Mouse (Mus musculus): ENCODE measurements around the gene Kcnq5. TPM values are rescaled to one million over a fixed set of nuclear protein-coding genes. Genes with fewer than 3 reads are reported as not detected.
"Not testable (repeated sequence)": the region's sequence is repeated elsewhere in the genome, so short reads cannot be mapped to it uniquely, and the experiment has no call there.

Kcnq5 gene
- polyA plus RNA-seq, 1 experiment from 2014 or later: 1.5 TPM

DNA sequence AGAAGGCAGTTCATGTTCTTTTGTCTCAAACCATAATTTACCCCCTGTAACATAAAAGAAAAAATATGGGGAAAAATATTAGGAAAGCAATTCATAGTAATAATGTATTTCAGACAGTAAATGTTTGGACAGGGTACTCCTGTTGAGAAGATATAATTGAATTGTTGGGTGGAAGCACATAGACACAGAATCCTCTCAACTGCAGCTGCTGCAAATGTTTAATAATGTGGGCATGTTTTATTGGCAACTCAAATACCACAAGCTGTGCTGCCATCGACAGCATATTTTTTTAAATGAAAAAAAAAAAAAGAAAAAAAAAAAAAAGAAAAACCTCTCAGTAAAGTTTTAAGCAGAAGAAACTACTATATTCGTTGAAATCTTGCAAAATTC lies 157.3 kb downstream of the Kcnq5 start:
- no peaks in the 10 kb centered on the region for H3K9me3 ChIP-seq (replicated peaks; ENCODE audit: control insufficient read depth, low read length)
- no peaks in the 10 kb centered on the region for H3K4me1 ChIP-seq (ENCODE audit: control insufficient read depth, insufficient read depth, low read length)
- no peaks in the 10 kb centered on the region for H3K36me3 ChIP-seq (ENCODE audit: control insufficient read depth, insufficient read depth, low read length)
- H3K4me2 ChIP-seq (ENCODE audit: low read depth, low read length): no peak overlapping the region
- H3K9ac ChIP-seq (ENCODE audit: low read length): no peak overlapping the region
- ATAC-seq (ENCODE audit: insufficient read depth, low FRiP score): no peak
- H3K27me3 ChIP-seq (ENCODE audit: control insufficient read depth, insufficient read depth, low read length): no peaks in the 10 kb centered on the region
- H3K4me3 ChIP-seq (replicated peaks; ENCODE audit: low read length): no peak overlapping the region
- 72% methylated on average over 2 of the region's 2 CpGs for WGBS
- H3K27ac ChIP-seq (ENCODE audit: low read length): no peak overlapping the region

DNA sequence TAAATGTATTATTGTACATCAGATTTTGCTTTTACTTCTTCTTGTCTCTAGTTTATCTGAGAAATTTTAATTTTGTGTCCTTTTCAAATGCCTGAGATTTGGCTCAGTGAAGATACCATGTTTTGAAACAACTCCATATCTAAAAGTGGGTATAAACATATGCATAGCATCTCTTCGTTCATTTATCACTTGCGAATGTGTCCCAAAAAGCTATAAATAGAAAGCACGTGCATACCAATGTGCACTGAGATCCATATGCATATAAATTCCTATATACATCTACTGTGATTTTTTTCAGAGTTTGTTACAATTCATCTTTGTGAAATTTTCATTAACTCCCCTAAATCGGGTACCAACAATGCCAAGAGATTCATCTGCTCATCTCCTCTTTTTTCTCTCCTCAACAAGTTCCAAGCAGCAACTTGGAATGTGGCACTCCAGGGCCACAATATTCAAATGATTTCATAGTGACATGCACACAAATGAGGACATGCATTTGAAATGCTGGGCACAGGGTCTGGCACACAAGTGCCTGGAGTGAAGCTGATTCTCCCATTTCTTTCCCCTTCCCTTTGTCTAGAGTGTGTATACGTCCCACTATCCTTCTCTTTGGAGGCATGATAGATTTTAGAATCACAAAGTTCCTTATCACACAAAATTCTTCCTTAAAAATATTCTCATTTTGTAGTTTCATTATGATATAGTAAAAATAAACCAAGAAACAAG lies 157.8 kb downstream of the Kcnq5 start:
- Histone ChIP-seq H3K9me3 (replicated peaks; ENCODE audit: control insufficient read depth, low read length) (no peaks in the 10 kb centered on the region), H3K9ac (ENCODE audit: low read length) (no peak overlapping the region), H3K27me3 (ENCODE audit: control insufficient read depth, insufficient read depth, low read length) (no peaks in the 10 kb centered on the region), H3K27ac (ENCODE audit: low read length) (no peak overlapping the region), H3K4me3 (replicated peaks; ENCODE audit: low read length) (no peak overlapping the region), H3K4me1 (ENCODE audit: control insufficient read depth, insufficient read depth, low read length) (no peaks in the 10 kb centered on the region), H3K4me2 (ENCODE audit: low read depth, low read length) (no peak overlapping the region), H3K36me3 (ENCODE audit: control insufficient read depth, insufficient read depth, low read length) (no peaks in the 10 kb centered on the region)
- no peak for ATAC-seq (ENCODE audit: insufficient read depth, low FRiP score)
- WGBS: 79% methylated on average over 5 of the region's 5 CpGs

DNA sequence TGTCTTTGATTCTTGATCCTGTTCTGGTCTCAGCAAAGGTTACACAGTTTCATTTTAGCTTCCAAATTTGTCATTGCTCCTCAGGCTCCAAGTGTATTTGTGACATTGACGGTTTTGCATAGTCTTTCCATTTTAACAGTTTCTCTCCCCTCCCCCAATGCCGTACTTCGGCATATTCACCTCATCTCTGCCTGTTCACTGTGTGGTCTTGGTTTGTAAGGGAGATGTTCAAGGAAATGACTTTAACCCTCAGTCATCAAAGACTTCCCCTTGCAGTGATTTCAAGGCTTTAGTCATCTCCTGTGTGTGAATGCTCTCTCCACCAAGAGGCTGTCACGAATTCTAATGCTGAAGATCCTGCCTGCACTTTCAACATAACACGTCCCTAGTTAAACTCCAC lies 181.0 kb downstream of the Kcnq5 start:
- Histone ChIP-seq H3K36me3 (ENCODE audit: control insufficient read depth, insufficient read depth, low read length) (no peaks in the 10 kb centered on the region), H3K9me3 (replicated peaks; ENCODE audit: control insufficient read depth, low read length) (no peaks in the 10 kb centered on the region), H3K27ac (ENCODE audit: low read length) (no peak overlapping the region), H3K4me2 (ENCODE audit: low read depth, low read length) (no peak overlapping the region), H3K4me1 (ENCODE audit: control insufficient read depth, insufficient read depth, low read length) (no peaks in the 10 kb centered on the region), H3K9ac (ENCODE audit: low read length) (no peak overlapping the region), H3K4me3 (replicated peaks; ENCODE audit: low read length) (no peak overlapping the region), H3K27me3 (ENCODE audit: control insufficient read depth, insufficient read depth, low read length) (no peaks in the 10 kb centered on the region)
- no peak for ATAC-seq (ENCODE audit: insufficient read depth, low FRiP score)
- WGBS: 82% methylated on average over 5 of the region's 5 CpGs

DNA sequence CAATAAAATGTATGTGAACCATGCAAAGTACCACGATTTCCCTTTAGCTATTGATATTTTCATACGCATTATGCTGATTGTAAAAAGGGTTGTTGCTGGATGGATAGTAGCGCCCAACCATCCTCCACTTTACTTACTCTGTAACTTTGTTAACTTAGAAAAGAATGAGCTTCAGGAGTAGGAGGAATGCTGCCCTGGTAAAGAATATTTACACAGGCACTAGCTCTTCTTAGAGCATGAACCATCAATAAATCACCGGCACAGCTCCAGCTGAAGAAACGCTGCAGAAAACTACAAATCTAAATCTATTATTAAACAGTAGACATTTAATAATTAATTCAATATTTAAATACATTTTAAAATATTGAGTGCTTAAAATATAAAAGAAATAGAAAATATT lies 184.2 kb downstream of the Kcnq5 start:
- ATAC-seq (ENCODE audit: insufficient read depth, low FRiP score): no peak
- H3K9me3 ChIP-seq (replicated peaks; ENCODE audit: control insufficient read depth, low read length): no peaks in the 10 kb centered on the region
- 60% methylated on average over 5 of the region's 5 CpGs for WGBS

DNA sequence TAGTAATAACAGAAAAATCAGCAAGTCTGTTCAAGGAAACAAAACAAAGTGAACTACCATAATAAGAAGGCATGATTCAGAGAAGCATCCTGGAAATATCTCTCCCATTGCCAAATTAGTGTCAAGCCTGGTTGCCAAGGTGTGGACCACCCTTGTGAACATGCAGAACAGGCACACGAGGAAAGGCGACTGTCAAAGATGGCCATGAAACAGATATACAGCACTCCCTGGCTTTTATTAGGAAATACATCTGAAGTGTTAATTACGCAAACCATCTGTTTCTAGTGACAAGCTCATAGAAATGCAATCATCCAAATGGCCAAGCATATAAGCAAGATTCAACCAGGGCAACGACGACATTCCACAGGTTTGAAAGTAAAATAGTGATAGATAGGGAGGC lies 187.8 kb downstream of the Kcnq5 start:
- no peaks in the 10 kb centered on the region for H3K27me3 ChIP-seq (ENCODE audit: control insufficient read depth, insufficient read depth, low read length)
- no peak overlapping the region for H3K4me2 ChIP-seq (ENCODE audit: low read depth, low read length)
- no peaks in the 10 kb centered on the region for H3K9me3 ChIP-seq (replicated peaks; ENCODE audit: control insufficient read depth, low read length)
- H3K27ac ChIP-seq (ENCODE audit: low read length): no peak overlapping the region
- 52% methylated on average over 5 of the region's 5 CpGs for WGBS
- H3K4me1 ChIP-seq (ENCODE audit: control insufficient read depth, insufficient read depth, low read length): no peaks in the 10 kb centered on the region
- no peak overlapping the region for H3K9ac ChIP-seq (ENCODE audit: low read length)
- no peaks in the 10 kb centered on the region for H3K36me3 ChIP-seq (ENCODE audit: control insufficient read depth, insufficient read depth, low read length)
- no peak overlapping the region for H3K4me3 ChIP-seq (replicated peaks; ENCODE audit: low read length)
- no peak for ATAC-seq (ENCODE audit: insufficient read depth, low FRiP score)

More for the DNA sequence above, 184.2 kb downstream of the Kcnq5 start:
- Histone ChIP-seq H3K27me3 (ENCODE audit: control insufficient read depth, insufficient read depth, low read length) (no peaks in the 10 kb centered on the region), H3K4me3 (replicated peaks; ENCODE audit: low read length) (no peak overlapping the region), H3K4me1 (ENCODE audit: control insufficient read depth, insufficient read depth, low read length) (no peaks in the 10 kb centered on the region), H3K9ac (ENCODE audit: low read length) (no peak overlapping the region), H3K4me2 (ENCODE audit: low read depth, low read length) (no peak overlapping the region), H3K36me3 (ENCODE audit: control insufficient read depth, insufficient read depth, low read length) (no peaks in the 10 kb centered on the region), H3K27ac (ENCODE audit: low read length) (no peak overlapping the region)

DNA sequence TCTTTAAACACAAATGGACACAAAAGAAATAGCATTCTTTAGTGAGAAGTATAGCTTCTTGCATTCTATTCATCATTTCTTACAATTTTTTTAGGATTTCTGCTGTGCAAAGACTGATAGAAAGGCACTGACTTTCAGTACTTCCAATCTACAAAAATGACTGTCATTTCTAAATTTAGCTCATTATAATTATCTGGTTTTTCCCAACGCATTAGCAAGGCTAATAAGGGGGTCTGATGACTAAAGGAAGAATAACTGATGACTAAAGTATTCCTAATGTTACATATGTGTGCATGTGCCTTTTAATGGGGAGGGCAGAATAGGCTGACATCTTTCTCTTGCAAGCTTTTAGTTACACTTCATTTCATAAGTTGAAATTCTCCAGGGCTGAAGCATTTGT lies 191.2 kb downstream of the Kcnq5 start:
- WGBS: 72% methylated on average over 1 of the region's 1 CpGs
- no peak overlapping the region for H3K27ac ChIP-seq (ENCODE audit: low read length)
- no peak for ATAC-seq (ENCODE audit: insufficient read depth, low FRiP score)

DNA sequence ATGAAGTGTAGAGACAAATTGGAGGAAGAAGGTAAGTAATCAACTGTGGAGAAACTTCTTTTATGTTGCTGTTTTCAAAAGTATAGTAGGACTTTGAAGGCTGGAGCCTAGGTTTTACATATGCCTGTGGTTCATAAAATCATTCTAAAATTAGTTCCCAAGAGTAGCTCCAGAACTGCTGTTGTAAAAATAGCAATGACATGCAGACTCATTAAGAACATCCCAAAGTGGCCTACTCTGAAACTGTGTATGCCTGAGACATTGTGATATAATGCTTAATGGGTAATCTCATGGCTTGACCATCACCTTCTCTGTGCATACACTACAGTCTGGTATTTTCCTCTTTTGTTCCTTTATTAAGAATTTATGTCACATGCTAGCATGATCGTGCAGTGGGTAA lies 212.4 kb downstream of the Kcnq5 start:
- H3K36me3 ChIP-seq (ENCODE audit: control insufficient read depth, insufficient read depth, low read length): no peaks in the 10 kb centered on the region
- no peak overlapping the region for H3K27ac ChIP-seq (ENCODE audit: low read length)
- H3K9me3 ChIP-seq (replicated peaks; ENCODE audit: control insufficient read depth, low read length): no peaks in the 10 kb centered on the region
- H3K4me3 ChIP-seq (replicated peaks; ENCODE audit: low read length): no peak overlapping the region
- no peaks in the 10 kb centered on the region for H3K4me1 ChIP-seq (ENCODE audit: control insufficient read depth, insufficient read depth, low read length)
- no peak for ATAC-seq (ENCODE audit: insufficient read depth, low FRiP score)
- H3K27me3 ChIP-seq (ENCODE audit: control insufficient read depth, insufficient read depth, low read length): no peaks in the 10 kb centered on the region
- H3K9ac ChIP-seq (ENCODE audit: low read length): no peak overlapping the region
- no peak overlapping the region for H3K4me2 ChIP-seq (ENCODE audit: low read depth, low read length)
- 92% methylated on average over 1 of the region's 1 CpGs for WGBS

More for the DNA sequence above, 191.2 kb downstream of the Kcnq5 start:
- Histone ChIP-seq H3K9ac (ENCODE audit: low read length) (no peak overlapping the region), H3K27me3 (ENCODE audit: control insufficient read depth, insufficient read depth, low read length) (no peaks in the 10 kb centered on the region), H3K4me2 (ENCODE audit: low read depth, low read length) (no peak overlapping the region), H3K4me3 (replicated peaks; ENCODE audit: low read length) (no peak overlapping the region), H3K4me1 (ENCODE audit: control insufficient read depth, insufficient read depth, low read length) (no peaks in the 10 kb centered on the region), H3K9me3 (replicated peaks; ENCODE audit: control insufficient read depth, low read length) (no peaks in the 10 kb centered on the region), H3K36me3 (ENCODE audit: control insufficient read depth, insufficient read depth, low read length) (no peaks in the 10 kb centered on the region)

DNA sequence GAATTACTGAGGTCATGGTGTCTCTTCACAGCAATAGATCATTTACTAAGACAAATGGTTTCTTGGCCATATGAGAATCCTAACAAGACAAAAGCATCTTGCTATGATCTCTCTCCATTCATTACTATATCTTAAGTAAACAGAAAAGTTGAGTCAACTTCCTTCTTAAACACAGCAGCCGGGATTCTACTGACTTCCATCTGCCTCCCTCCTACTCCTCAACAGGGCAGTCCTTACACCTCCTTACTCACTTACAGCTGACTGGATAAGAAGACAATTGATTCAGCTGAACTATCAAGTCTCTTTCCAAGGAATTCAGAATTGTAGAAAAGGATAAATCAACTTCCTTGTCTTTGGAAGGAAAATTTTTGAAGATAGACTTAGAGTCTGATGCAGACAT lies 232.6 kb downstream of the Kcnq5 start:
- WGBS: 21% methylated on average over 1 of the region's 1 CpGs
- Histone ChIP-seq H3K9ac (ENCODE audit: low read length) (no peak overlapping the region), H3K27ac (ENCODE audit: low read length) (no peak overlapping the region), H3K36me3 (ENCODE audit: control insufficient read depth, insufficient read depth, low read length) (no peaks in the 10 kb centered on the region), H3K27me3 (ENCODE audit: control insufficient read depth, insufficient read depth, low read length) (no peaks in the 10 kb centered on the region), H3K4me3 (replicated peaks; ENCODE audit: low read length) (no peak overlapping the region), H3K4me2 (ENCODE audit: low read depth, low read length) (no peak overlapping the region), H3K9me3 (replicated peaks; ENCODE audit: control insufficient read depth, low read length) (no peaks in the 10 kb centered on the region), H3K4me1 (ENCODE audit: control insufficient read depth, insufficient read depth, low read length) (no peaks in the 10 kb centered on the region)
- ATAC-seq (ENCODE audit: insufficient read depth, low FRiP score): no peak

DNA sequence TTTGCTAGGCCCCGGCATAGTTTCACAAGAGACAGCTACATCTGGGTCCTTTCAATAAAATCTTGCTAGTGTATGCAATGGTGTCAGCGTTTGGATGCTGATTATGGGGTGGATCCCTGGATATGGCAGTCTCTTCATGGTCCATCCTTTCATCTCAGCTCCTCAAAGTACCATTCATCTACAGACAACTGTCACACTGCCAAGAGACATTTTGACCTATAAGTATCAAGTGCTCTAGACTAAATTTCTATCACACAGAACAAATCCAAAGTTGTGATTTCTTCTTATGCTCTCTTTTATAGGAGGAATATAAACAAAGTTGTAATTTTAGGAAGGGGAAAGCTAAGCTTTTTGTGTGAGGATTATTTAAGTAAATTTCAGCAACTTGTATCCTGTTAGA lies 238.5 kb downstream of the Kcnq5 start:
- not testable (repeated sequence) for H3K9me3 ChIP-seq (replicated peaks; ENCODE audit: control insufficient read depth, low read length); H3K27me3 ChIP-seq (ENCODE audit: control insufficient read depth, insufficient read depth, low read length); ATAC-seq (ENCODE audit: insufficient read depth, low FRiP score); H3K4me2 ChIP-seq (ENCODE audit: low read depth, low read length); H3K4me3 ChIP-seq (replicated peaks; ENCODE audit: low read length); H3K4me1 ChIP-seq (ENCODE audit: control insufficient read depth, insufficient read depth, low read length); H3K27ac ChIP-seq (ENCODE audit: low read length); H3K9ac ChIP-seq (ENCODE audit: low read length); H3K36me3 ChIP-seq (ENCODE audit: control insufficient read depth, insufficient read depth, low read length)
- 91% methylated on average over 2 of the region's 2 CpGs for WGBS

Data from stomach, embryonic 16.5 days (tissue).